Mouse (Mus musculus) naive thymus-derived CD4-positive, alpha-beta T cell, adult 5 months (primary cell): ENCODE results near the gene Ly6c1. TPM values are rescaled to one million over a fixed set of nuclear protein-coding genes. Genes with fewer than 3 reads are reported as not detected.

Experiments
- polyA plus RNA-seq: library from polyadenylated mRNA; unstranded; fragments of 100-300 nt; shearing (Covaris generic); gene quantifications from one replicate; pipeline ENCODE4 v1.2.1, GENCODE M21; 2017

The Ly6c1 gene
- polyA plus RNA-seq, result 392 TPM

DNA sequence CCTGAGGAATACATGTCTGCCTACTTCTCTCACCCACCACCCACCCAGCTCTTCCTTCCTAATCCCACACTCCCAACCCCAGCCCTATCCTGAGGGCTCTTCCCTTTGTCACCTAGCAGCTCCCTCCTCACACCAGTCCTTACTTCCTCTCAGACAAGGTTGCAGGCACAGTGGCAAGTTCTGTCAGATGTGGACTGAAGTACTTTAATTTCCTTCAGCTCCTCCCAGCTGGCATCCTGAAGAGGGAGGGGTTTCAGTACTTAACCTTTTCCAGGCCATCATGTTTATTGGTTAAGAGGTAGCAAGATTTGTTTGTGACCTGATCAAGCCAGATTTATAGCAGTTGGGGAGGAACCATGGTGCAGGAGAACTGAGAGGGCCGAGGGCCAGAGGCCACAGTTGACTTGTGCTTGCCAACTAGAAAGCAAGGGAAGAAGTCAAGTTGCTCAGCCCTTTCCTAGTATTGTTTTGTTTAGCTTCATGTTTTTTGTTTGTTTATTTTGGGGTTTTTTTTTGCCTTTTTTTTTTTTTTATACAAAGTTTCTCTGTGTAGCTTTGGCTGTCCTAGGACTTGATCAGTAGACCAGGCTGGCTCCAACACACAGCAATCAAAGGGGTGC, at the start of gene Ly6c1:
Gene Ly6c1 (minus strand): TSS at position 189 of the 620 bp plus-strand sequence.

Other genes starting within 250 kb of the Ly6c1 start
- not detected for gene Gml2, start 229.8 kb downstream of the Ly6c1 start, polyA plus RNA-seq
- gene 2010109I03Rik, start 151.8 kb downstream of the Ly6c1 start, polyA plus RNA-seq, result not detected
- gene Ly6i, start 65.4 kb downstream of the Ly6c1 start, polyA plus RNA-seq, result 0.60 TPM
- gene Ly6a, start 50.8 kb downstream of the Ly6c1 start, polyA plus RNA-seq, result 133 TPM
- gene Ly6c2, start 63.1 kb upstream of the Ly6c1 start, polyA plus RNA-seq, result 6.3 TPM
- gene Ly6g, start 106.4 kb upstream of the Ly6c1 start, polyA plus RNA-seq, result not detected
- not detected for gene BC025446, start 167.5 kb upstream of the Ly6c1 start, polyA plus RNA-seq
- gene Ly6f, start 219.6 kb upstream of the Ly6c1 start, polyA plus RNA-seq, result not detected